Mouse (Mus musculus) retina, adult 2 months (tissue): ENCODE data around the gene Kcnj15.

Experiments
- DNase-seq: peaks from one replicate; pipeline ENCODE4 v3.0.0-alpha.2; 2012; ENCODE audit warnings: low read depth, low spot score

Kcnj15 gene

DNA sequence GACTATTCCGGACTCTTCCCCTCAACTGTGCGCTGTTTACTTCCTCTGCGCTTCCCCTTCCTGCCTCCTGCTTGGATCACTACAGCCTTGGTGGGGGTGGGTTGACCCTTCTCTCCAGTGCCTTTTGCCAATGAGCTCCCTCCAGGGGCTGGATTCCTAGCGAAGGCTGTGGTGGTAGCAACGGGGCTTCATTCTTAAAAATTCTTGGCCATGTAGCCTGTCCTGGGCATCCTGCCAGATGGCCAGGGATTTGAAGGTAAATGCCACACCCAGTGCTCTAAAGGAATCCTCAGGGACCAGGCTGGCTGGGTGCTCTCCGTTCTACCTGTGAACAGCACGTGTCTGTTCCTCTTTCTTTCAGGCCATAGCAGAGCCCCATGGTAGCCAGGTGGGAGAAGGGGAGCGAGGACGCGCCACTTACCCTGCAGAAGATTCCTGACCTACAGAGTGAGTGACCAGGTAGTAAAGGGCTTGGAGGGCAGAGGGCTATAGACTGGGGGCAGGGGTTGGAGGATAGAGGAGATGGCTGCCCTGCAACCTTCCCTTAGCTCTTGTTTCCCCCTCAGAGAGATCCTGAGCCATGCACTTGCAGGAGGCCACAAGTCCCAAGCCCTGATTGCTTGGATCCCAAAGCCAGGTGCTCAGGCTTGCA lies 34.2 kb downstream of the Kcnj15 start:
- no peak for DNase-seq

DNA sequence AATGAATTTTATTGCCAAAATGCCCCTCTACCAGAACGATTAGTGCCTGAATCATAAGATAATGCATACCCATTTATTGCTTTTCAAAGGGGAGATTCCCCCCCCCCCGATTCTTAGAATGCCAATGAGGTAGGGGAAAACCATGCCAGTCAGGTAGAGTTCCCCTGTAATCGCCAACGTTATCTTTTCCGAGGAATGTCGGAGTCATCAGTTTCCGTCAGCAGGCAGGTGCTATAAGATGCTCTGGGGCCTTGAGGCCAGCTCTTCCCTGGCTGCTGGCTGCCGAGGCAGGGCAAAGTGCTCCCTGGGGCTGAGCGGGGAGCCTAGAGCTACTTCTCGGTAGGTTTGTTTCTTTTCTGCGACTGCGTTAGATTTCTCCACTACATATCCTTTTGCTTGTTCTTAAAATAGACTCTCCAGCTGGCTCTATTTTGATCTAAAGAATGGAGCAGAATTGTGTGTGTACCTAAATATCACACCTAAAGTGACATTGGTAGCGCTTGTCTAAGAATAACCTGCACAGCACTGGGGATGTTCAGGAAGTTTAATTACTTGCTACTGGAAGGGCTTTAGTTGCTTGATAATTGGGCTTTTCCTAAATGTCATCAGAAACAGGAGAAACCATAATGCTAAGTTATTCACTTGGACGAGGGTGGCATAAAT lies 35.6 kb downstream of the Kcnj15 start:
- no peak for DNase-seq

DNA sequence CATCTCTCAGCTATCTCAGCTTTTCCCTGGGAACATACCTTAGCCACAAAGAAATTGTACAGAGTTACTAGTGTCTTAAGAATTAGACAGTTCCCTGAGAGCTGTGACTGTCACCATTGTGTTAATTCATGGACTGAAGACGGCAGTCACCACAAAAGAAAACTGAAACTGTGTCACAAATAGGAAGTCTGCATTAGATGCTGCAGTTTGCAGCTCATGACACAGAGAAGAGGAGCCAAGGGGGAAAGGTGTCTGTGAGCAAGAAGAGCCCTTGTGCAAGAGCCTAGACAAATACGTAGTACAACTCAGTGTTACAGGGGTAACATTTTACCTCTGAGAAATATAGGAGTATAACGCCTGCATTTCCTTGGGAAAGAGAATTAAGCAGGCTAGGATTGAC lies 40.3 kb downstream of the Kcnj15 start:
- DNase-seq = no peak

DNA sequence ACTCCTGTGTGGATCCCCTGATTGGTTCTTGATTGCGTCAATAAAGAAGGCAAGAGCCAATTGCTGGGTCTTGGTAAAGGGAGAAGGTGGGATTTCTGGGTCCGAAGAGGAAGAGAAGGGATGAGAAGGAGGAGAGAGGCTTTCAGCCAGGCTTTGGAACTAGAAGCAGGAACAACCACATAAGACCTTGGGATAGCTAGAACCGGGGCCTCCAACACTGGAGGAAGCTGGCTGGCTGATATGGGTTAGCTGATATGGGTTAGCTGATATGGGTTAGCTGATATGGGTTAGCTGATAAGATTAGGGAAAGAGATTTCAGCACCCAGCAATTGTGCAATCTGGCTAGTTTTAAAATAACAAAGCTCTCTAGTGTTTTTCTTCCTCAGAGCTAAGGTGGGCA lies 44.3 kb downstream of the Kcnj15 start:
- no peak for DNase-seq

DNA sequence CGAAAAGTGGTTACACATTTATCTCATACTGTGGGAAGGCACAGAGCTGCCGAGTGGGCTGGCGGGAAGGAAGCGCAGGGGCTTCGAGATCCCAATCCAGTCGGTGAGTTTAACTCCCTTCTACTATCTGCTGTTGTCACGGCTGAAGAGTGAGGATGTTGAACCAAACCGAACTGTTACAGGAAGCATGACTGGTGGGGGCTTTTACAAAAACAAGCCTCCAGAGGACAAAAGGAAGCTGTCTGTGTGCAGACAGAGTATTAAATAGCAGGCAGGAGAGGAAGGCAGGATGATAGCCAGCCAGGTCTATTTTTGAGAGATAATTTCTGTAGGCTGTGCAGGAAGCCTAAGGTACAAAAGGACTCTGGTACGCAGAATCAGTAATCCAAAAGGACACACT lies 46.3 kb downstream of the Kcnj15 start:
- no peak for DNase-seq

DNA sequence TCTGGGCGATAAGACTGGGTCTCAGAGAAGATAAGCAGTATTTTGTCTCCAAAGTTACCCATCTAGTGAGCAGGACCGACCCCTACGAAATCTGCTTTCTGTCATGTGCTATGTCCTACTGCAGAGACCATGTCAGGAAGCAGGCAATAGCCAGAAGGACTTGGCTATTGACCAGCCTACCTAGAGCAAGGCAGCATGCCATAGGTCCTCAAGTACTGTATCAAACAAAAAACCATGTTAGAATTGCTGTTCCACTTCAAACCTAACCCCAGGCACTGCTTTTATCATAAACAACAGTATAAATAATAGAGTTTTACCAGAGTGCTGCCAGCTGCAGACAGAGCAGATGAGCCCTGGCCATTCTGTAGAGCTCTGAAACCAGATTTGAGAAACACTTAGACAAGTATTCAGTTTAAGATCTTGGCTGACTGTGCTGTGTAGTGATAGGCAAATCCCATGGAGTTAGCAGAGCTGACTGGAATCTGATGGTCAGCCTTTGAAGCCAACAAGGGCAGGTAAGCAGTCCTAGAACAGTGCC lies 50.5 kb downstream of the Kcnj15 start:
- no peak for DNase-seq

DNA sequence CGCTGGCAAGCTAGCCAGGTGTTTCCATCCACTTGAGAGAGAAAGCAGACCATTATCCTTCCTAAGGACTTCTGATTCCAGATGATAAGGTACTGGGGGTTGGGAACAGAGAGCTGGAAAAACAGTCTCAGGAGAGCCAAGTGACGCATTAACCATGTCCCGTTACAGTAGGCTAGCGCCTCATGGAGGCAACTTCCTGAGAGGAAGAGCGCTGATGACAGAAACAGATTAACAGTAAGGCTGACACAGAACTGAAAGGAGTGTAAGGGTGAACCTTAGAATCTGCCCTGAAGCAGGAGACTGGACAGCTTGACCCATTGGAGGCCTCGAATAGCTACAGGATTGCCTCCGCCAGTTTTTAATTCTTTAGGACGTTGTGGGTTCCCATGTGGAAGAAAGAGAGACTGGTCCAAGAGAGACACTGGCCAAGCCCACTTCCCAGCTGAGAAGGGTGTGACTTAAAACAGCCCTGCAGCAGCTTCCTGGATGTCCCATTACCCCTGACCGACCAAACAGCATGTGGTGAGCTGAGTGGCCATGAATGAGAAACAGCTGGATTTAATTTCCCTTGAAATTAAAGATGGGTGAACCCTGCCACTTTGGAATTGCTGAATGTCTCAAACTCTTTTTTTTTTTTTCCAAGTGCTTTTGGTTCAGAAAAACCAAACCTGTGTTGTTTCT lies 64.7 kb downstream of the Kcnj15 start:
- DNase-seq = no peak

DNA sequence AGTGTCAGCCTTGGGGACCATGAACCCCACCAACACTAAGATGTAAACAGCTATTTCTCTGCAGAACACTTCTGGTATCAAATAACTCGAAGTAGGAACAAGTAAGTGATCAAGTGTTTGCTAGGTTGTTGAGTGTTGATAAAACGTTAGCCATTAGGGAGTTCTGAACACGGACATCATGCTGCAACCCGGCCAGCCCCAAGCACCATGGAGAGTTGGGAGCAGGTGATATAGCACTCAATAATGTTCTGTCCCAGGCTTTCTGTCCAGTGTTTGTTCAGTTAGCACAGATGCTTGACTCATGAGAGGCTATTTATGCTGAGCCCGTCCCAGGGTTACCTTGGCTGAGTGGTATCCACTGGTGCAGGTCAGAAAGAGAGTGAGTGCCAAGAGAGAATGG lies 74.8 kb downstream of the Kcnj15 start:
- no peak for DNase-seq

DNA sequence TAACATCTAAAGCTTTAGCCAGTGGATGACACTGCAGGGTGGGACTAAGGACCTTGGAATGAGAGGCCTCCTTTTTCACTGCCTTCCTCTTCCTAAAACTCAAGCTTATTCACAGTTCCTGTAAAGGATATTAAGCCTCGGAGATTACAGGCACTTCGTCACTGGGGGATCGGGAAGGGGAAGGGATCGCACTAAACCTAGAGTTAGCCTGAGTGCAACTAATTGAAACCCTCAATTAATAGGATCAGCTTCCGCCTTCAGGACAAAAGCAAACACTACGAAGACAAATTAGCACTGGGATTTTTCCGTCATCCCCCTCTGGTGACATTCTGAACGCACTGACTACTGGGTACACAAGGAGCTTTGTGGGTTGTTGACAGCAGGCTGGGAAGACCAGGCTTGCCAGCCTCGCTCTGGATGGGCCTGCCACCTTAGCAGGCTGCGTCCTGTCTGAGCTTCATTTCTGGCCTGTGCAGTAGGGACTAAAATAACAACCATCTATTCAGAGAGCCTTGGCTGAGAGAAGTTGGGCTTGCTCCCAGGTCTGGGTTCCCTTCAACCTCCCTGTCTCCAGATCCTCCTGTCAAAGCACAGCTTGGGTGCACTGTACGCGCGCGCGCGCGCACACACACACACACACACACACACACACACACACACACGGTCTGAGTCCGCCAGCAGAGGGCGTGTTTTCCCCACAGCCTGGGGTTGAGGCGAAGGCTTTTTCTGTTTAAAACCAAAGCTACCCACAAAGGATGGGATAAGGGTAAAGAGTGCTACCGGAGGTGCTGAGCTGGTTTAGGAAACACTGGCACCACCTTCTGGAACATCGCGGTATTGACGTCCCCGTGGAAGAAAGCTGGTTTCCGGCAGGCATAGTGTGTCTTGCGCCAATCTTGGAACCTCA lies 83.8 kb downstream of the Kcnj15 start:
- DNase-seq = peak; percentile 34

DNA sequence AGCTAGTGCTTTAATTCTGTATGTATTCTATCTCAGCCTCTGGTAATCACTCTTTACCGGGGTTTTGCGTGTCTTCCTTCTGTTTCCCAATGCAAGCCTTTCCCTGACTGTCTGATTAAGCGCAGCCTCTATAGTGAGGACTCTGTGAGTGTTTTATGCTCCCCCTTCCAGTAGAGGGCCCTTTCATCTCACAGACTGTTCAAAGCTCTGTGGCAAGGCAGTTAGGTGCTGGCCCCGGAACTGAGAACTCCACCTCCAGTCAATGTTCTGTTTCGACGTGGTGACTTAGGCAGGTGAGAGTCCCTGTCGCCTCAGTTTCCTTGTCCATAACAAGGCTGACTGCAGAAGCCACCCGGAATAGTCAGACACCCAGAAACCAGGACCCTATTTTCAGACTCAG lies 84.7 kb downstream of the Kcnj15 start:
- no peak for DNase-seq

DNA sequence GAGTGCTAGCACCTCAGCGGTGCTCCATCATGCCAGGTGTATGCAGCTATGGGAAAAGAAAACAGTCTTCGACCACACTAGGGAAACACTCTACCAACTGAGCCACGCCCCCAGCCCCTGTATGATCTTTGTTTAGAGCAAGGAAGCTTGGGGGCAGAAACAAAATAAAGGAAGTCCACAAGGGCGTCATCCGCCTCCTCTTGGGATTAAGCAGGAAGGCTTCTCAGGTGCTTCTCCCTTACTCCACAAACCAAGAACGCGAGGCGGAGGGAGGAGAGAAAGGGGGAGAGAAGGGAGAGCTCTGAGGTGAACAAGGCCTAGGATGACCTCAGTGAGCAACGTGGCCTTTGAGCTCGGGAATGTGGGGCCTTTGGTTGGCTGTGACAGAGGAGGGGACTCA lies 87.6 kb downstream of the Kcnj15 start:
- DNase-seq = no peak

DNA sequence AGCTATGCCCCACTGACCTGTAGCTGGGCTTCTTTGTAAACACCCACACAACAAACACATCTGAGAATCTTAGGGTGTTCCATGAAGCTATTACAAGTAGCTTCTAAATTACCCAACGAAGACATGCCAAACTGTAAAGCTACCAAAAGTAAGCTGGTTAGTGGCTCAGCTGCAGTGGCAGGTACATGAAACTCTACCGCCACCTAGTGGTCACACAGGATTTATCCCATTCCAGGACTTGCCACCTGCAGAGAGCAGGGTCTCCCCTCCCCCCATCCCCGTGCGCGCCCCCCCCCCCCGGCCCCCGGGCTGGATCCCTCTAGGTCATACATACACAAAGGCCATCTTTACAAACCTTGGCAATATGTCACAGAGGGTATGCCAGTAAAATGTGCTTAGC lies 88.5 kb downstream of the Kcnj15 start:
- peak; percentile 50 for DNase-seq

DNA sequence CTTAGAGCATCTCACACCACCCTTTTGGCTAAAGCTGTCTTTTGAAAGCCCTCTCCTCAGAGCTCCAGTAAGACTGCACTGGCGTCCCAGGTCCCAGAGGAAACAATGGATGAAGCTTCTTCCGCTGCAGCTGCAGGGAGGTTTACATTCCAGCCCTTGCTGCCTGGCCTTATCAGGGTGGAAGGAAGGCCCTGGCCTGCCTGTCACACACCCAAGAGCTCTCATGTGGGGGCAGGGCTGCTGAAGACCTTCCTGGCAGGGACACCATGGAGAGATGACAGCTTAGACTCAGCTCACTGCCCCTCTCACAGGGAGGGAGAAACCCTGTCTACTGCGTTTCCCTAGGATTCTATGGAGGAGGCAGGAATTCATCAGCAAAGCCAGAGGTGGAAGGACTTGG lies 89.8 kb downstream of the Kcnj15 start:
- DNase-seq = no peak

DNA sequence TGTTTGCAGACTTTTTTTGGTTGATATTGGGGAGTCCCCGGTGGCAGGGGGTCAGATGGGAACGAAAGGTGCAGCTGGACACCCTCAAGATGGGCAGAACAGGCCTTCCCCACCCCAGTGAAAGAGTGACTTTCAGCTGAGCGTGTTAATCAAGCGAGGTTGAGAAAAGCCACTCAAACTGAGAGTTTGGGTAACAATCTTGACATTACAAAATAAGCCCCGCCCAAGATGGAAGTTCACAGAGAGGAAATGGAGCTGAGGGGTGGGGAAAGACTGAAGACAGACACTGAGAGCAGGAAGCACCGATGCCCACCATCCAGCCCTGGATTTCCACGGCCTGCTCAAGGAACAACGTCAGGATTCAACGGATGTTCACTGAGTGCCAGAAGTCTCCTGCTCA lies 91.2 kb downstream of the Kcnj15 start:
- no peak for DNase-seq

DNA sequence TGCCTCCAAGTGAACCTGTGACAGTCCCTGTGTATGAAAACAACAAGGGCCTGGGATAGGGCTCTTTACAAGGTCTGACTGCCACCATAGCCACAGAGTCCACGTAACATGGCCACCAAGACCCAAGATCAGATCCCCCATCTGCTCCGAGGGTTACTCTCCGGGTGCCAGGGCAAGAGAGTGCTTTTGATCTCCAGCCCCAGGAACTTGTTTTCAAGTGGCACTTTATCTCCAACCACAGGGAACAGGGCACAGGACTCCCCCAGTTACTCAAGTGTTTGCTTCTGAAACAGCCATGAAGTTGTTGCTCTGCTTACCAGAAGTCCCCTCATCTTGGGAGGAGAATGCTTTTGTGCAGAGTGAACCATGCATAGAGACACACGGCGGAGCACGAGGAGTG lies 92.0 kb downstream of the Kcnj15 start:
- DNase-seq = no peak

DNA sequence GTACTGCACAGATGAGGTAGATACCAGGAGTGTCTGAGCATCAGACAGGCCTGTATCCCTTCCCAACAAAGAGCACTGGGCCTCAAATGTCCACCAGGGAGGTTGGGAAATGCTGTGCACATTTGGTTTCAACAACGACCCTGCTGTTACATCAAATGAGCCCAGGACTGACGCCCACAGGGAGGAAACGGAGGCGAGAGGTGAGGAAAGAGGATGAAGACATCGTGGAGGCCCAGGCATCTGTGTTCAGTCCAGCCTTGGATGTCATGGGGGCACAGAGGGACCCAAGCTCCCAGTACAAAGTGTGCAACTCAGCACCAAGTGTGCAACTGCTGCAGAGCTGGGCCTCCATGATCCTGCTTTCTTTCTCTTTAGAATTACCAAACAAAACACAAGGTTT lies 92.4 kb downstream of the Kcnj15 start:
- no peak for DNase-seq
